Mouse (Mus musculus) 3134 (cell line): Measurements from ENCODE around the gene Zfp651.
A peak's percentile ranks its signal among the peaks of the same experiment; 100 is the strongest.

Source experiments
- DNase-seq: peaks from one replicate; pipeline ENCODE4 v3.0.0-alpha.2; 2011; ENCODE audit warnings: low spot score; ENCODE audit not compliant: insufficient read length; ENCODE audit errors: extremely low read depth

Zfp651 gene

DNA sequence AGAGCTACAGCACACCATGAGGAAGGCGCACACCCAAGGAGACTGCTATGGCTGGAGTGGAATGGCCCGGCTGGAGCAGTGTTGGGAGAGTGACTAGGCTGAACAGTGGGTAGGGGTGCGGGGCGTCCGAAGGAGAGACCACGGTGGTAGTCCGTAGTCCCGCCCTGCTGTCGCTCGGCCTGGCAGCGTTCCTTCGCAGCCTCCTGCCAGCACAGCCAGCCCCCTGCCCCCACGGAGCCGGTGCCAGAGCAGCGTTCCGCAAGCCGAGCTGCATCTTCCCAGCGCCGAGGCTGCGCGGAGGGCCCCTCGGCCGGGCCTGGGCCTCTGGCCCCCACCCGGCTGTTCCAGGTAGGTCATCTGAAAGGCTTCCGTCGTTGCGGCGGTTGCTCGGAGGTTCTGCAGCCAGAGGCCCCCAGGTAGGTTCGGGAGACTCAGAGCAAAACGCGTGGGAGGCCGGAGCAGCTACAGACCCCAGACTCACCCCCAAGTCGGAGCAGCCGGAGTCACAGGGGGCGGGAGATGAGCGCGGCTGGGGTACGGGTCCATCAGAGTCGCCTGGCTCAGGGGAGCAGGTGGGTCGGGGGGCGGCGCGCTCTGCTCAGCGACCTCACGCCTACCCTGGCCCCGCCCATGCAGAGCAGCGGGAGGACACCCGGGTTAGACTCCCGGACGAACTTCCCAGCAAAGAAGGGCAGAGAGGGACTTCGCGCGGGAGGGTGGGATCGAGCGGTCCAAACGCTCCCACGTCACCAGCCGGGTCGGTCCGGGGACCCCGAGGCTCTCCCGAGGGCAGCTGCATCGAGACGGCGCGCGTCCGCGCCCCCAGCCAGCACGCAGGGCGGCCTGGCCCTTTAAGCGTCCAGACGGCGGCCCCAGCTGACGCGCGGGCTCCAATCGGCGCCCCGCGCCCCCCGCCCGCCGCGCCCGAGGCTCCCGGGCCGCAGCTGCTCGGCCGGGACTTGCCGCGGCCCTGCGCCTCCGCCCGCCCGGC is at the start of gene Zfp651:
TSS of gene Zfp651 (plus strand) at position 240 of the 991 bp plus-strand sequence.
- peak; percentile 78 for DNase-seq

GRCm38 (mm10) chr9:121709898-121710583 is 49.1 kb upstream of the Zfp651 start, which contains the start of gene Ss18l2:
TSS of gene Ss18l2 (plus strand) at chr9:121710329.
- DNase-seq: peak; percentile 99

DNA sequence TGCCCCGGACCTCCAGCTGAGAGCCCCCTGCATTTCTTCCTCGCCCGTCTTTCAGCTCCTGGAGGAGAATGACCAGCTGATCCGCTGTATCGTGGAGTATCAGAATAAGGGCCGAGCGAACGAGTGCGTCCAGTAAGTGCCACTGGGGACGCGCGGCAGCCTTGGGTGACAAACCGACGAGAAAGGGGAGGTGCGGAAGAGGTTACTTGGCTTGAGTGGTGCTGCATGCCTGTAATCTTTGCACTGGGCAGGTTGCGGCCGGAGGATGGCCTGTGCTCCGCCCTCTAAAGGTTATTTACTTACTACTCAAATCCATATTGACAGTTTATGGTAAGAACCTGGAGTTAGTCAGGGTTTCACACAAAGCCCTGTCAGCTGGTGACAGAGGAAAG is 48.5 kb upstream of the Zfp651 start:
- no peak for DNase-seq

- no peak for DNase-seq
These were observed 42.1 kb upstream of the Zfp651 start for GRCm38 (mm10) chr9:121717048-121717447.

GRCm38 (mm10) chr9:121718070-121718705 is 40.9 kb upstream of the Zfp651 start:
- no peak for DNase-seq

DNA sequence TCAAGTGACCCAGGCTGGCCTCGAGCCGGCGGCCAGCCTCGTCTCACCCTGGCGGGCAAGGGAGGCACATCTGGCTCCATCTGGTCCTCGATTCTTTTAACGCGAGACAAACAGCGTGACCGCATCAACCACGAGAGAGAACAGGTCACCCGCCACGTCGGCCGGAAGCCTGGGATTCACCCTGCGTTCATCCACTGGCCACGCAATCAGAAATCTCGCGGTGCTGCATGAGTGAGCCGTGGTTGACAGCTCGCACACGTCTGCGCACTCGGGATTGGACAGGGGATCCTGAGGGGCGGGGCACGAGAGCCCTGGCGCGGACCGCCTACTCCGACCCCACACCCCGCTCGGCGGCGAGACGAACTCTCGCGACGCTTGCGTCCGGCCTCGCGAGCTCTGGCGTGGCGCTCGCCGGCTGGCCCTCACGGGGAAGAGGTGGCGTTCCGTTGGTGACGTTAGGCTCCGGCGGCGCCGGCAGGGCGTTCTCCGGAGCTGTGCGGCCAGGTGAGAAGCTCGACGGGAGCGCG is 40.3 kb upstream of the Zfp651 start, which contains the start of gene Nktr:
TSS of gene Nktr (plus strand) at position 378 of the 527 bp plus-strand sequence.
- DNase-seq: peak; percentile 99

DNA sequence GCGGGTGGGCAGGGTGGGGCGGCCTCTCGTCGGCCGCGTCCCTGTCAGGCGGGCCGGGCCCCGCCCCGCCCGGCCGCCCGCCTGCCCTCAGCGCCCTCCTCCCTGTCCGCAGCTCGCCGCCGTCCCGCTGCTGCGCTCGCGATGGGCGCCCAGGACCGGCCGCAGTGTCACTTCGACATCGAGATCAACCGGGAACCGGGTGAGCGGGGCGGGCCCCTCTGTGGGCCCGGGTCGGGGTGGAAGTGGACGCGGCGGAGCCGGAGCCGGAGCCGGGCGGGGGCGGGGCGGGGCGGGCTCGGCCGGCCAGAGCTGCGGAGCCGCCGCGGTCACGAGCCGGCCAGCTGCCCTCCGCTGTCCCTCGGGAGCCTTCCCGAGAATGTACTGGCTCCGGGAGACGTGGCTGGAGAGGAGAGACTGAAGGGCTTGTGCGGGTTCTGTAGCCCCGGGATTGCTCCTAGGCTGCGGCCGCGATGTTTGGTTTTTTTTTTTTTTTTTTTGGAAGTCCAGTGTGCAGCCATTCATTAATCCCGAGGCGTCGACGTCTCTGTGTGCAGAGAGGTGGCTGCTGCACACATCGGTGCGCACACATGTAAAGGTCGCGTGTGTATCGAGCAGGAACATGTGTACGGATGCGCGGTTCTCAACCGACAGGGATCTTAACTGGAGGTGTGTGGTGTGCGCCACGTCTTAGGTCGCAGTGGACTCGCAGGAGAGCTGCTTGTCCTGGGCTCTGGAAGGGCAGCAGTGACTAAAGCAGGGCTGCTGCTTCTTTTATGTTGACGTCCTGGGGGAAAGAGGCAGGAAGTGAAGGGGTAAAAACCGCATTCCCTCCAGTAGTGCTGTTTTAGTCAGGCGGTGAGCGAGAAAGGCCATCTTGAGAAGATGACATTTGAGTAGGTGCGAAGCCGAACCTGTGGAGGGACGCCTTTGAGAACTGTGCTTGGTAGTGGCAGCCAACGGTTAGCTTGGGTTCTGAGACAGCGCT is 39.5 kb upstream of the Zfp651 start:
- DNase-seq: peak; percentile 70

GRCm38 (mm10) chr9:121740490-121740889 is 18.6 kb upstream of the Zfp651 start:
- no peak for DNase-seq

DNA sequence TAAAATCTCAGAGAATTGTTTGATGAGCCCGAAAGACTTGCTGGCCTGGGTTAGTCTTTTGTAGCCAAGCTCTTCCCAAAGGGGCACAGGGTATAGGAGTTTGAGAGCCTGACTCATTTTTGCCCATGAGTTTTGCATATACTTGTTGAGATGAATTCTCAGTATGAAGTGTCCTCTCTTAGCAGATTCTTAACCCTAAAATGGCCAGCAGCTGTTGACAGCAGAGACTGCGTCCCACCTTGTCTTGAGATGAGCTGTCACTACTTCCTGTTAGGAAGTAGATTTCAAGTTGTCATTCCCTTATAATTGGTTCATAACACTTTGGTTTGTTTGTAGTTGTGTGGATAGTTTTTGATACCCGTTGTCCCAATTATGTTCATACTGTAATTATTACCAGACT is 18.0 kb upstream of the Zfp651 start:
- DNase-seq: no peak

DNA sequence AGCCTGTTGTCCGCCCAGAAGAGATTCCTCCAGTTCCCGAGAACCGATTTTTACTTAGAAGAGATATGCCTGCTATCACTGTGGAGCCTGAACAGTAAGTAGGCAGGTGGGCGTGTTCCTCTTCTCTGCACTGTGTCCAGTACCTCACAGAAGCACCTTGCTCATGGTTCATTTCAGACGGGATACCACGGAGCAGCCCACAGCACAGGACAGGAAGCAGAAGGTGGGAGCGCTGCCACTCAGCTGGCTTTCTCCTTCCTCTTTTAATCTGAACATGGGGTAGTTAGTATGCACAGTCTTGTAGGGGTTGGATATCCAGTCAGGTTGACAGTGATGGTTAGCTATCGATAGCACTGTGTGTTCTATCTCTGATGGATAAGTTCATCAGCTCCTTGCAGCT is 15.1 kb upstream of the Zfp651 start:
- DNase-seq: no peak

GRCm38 (mm10) chr9:121752774-121753173 is 6.4 kb upstream of the Zfp651 start:
- no peak for DNase-seq

DNA sequence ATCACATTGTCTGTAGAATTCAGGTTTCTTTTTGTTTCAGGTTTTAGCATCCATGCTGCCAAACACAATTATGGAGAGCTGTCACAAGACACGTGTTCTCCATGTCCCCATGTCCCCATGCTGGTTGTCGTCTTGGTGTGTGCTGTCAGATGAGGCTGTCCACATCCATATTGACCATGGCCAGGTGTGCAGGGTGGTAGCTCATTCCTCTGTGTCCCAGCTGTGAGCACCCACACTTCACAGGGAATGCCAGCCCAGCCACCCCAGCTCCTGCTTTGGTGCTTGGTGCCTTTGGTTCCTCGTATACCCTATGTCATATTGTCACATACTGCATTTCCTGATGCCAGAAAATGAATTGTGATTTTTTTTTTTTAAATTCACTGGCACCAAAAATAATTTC is 4.5 kb upstream of the Zfp651 start:
- DNase-seq: no peak

GRCm38 (mm10) chr9:121756785-121757184 is 2.3 kb upstream of the Zfp651 start:
- DNase-seq: no peak

- DNase-seq: no peak
These were observed 1.7 kb upstream of the Zfp651 start for GRCm38 (mm10) chr9:121757432-121757831.

- DNase-seq: no peak
These were observed 1.0 kb upstream of the Zfp651 start for GRCm38 (mm10) chr9:121757835-121758814.

GRCm38 (mm10) chr9:121760271-121761090 is 1.4 kb downstream of the Zfp651 start:
- peak; percentile 80 for DNase-seq

DNA sequence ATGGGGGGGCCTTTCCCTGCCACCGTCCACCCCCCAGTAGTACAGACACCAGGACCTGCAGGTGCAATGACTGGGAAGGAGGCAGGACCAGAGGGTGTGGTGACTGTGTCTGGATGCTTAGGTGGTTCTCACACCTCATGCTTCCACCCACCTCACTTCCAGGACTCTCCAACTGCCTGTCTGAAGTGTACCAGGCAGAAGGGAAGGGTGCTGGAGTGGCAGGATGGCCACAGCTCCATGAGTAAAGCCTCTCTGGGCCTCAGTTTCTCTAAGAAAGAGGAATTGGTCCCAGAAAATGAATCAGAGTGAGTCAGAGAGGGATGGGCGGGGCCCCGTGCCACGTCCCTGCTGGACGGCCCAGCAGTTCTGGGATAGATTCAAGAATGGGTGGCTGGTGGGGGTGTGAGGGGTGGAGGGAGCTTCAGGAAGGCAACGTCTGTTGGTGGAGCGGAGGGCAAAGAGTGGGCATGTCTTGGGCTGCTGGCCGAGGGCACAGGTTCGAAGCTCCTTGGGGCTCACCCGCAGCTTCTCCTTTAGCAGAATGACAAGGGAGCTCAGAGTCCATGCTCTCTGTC is 2.0 kb downstream of the Zfp651 start:
- peak; percentile 78 for DNase-seq
